ENCODE assay signal across 22 mouse cellular contexts in the genomic region with DNA sequence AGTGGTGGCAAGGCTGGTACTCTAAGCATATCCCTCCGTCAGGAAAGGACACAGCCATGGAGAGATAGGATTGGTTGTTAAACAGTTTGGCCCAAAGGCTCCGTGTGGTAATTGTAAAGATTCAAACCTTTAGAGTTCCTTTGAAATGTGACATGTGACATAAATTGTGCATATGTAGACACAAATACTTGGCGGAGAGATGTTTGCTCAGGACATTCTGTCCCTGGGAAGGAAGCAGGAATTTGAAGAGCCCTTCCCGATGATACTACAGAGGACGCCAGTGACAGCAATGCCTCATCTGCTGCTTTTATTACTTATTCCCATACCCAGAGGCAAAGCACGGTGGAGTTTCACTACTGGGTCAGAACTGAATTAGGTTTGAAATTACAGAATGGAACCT.
"Had no signal": no experiment of that assay in that cellular context is flagged by ENCODE, and none has a peak within 500 bp of the region (broad histone marks: within the 10 kb centered on the region; RNA-seq: fewer than 3 reads in every experiment).

No protein-coding gene starts in this region.

- H3K27ac ChIP-seq: limb, embryonic 12.5 days; limb, embryonic 15.5 days; liver, embryonic 14.5 days; midbrain, embryonic 13.5 days; neural tube, embryonic 13.5 days; stomach, embryonic 15.5 days had no signal

- DNase-seq: kidney, adult 18-20 months; kidney, adult 9 months; kidney, postnatal 14 days; kidney, postnatal 4 days; left cerebral cortex, postnatal 4 days; liver, postnatal 0 days; retina, postnatal 1 day; right cerebral cortex, postnatal 25 days; spleen, adult 18-20 months; thymus, adult 2 months; thymus, postnatal 14 days; thymus, postnatal 4 days had no signal

- H3K4me2 ChIP-seq: limb, embryonic 12.5 days; limb, embryonic 15.5 days; liver, embryonic 11.5 days; midbrain, embryonic 13.5 days; neural tube, embryonic 13.5 days; stomach, embryonic 15.5 days had no signal

- H3K27me3 ChIP-seq: limb, embryonic 12.5 days; limb, embryonic 15.5 days; midbrain, embryonic 13.5 days; neural tube, embryonic 13.5 days; stomach, embryonic 15.5 days had no signal

- H3K9ac ChIP-seq: limb, embryonic 12.5 days; limb, embryonic 15.5 days; liver, embryonic 14.5 days; liver, postnatal 0 days; midbrain, embryonic 13.5 days; neural tube, embryonic 13.5 days; stomach, embryonic 15.5 days had no signal

- H3K4me3 ChIP-seq: limb, embryonic 12.5 days; limb, embryonic 15.5 days; midbrain, embryonic 13.5 days; myocyte; neural tube, embryonic 13.5 days; stomach, embryonic 15.5 days had no signal

- H3K9me3 ChIP-seq: limb, embryonic 12.5 days; limb, embryonic 15.5 days; midbrain, embryonic 13.5 days; neural tube, embryonic 13.5 days; stomach, embryonic 15.5 days had no signal

- ATAC-seq: intestine, embryonic 16.5 days; liver, postnatal 0 days; midbrain, embryonic 13.5 days; midbrain, embryonic 16.5 days had no signal

- H3K4me1 ChIP-seq: limb, embryonic 12.5 days; limb, embryonic 15.5 days; midbrain, embryonic 13.5 days; neural tube, embryonic 13.5 days; stomach, embryonic 15.5 days had no signal

- H3K36me3 ChIP-seq: limb, embryonic 12.5 days; limb, embryonic 15.5 days; midbrain, embryonic 13.5 days; neural tube, embryonic 13.5 days; stomach, embryonic 15.5 days had no signal
